Mouse (Mus musculus) cerebellum, adult 2 months (tissue): ENCODE results near the gene Ahnak. TPM values are rescaled to one million over a fixed set of nuclear protein-coding genes. Genes with fewer than 3 reads are reported as not detected.
"Not testable (repeated sequence)": the region's sequence is repeated elsewhere in the genome, so short reads cannot be mapped to it uniquely, and the experiment has no call there.

Experiments used
- DNase-seq, 2 experiments: peaks; one replicate each; pipeline ENCODE4 v3.0.0; 2021
- H3K27ac ChIP-seq: fragments of 200-500 bp; 2 replicates; pipeline ENCODE4 v1.5.1; 2012; ENCODE audit warnings: low read length, control low read depth, inconsistent platforms; ENCODE audit not compliant: insufficient read depth
- H3K27me3 ChIP-seq: fragments of 200-500 bp; 2 replicates; pipeline ENCODE4 v1.6.1; 2012; ENCODE audit warnings: inconsistent platforms, mild to moderate bottlenecking, low read length, moderate library complexity; ENCODE audit not compliant: control insufficient read depth, insufficient read depth
- H3K4me1 ChIP-seq: fragments of 200-500 bp; 2 replicates; pipeline ENCODE4 v1.6.1; 2011; ENCODE audit warnings: low read length; ENCODE audit not compliant: control insufficient read depth, insufficient read depth
- H3K4me3 ChIP-seq: fragments of 200-500 bp; replicated peaks from 2 replicates; pipeline ENCODE3; 2011; ENCODE audit warnings: mild to moderate bottlenecking, low read depth, low read length, control low read depth; ENCODE audit not compliant: insufficient read depth
- CTCF ChIP-seq: fragments of 200-500 bp; IDR thresholded peaks from 2 replicates; pipeline ENCODE4 v1.5.1; 2011; ENCODE audit warnings: low read depth, mild to moderate bottlenecking, control low read depth, low read length, moderate library complexity, borderline replicate concordance; ENCODE audit not compliant: insufficient read depth
- POLR2A ChIP-seq: fragments of 200-500 bp; IDR thresholded peaks from 2 replicates; pipeline ENCODE4 v1.6.1; 2011; ENCODE audit warnings: low read length, control low read depth, borderline replicate concordance; ENCODE audit not compliant: insufficient read depth
- WGBS: fragments of 180-500 bp; shearing (Covaris S2); methylation state at CpG from one replicate; pipeline ENCODE4 v1.1.7; 2018; 5-methylcytosine and 5-hydroxymethylcytosine counted together
- polyA plus RNA-seq: library from polyadenylated mRNA; depleted of rRNA; stranded (reverse); fragments of >200 nt; gene quantifications from 2 replicates; pipeline ENCODE4 v1.2.3, GENCODE M21; 2012

Gene Ahnak
- polyA plus RNA-seq, 1 experiment: 5.8 TPM

DNA sequence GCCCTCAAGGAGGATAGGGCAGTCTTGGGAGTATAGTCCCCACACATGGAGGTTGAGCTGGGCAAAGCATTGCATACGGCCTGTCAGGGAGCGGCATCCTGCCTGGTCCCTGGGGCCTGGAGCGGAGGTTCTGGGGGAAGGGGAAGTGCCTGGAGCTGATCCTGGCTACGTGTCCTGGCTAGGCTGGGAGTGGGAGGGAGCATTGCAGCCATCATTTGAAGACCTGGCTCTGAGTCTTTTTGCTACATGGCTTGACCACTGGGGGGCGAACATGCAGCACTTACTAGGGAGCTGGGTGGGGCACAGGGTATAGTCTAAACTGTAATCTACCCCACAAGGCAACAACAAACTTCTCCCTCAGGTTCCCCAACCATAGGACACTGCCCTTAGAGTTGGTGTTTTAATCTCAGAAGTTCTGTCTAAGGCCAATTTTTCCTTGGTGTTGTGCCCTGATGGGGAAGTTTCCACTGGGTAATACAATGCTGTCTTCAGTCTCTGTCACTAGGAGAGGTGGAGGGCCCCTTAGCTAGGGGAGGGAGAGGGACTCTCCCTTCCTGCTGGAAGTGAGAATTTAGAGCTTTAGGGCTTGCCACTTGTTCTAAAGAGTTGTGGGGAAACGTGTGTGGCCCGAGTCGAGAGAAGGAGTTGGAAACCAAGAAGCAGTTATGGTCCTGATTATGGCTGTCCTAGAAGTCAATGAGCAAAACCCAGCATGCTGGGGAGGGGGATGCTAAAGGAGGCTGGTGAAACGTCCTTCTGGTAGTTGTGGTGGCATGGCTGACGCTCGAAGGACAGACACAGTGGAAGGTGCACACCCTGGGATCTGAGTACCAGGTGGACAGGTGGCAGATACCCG, 3.9 kb downstream of the Ahnak start:
- Histone ChIP-seq H3K27me3 (no peaks in the 10 kb centered on the region), H3K27ac (no peak overlapping the region), H3K4me1 (no peaks in the 10 kb centered on the region), H3K4me3 (no peak overlapping the region)
- peak; percentile 45 to 58 for DNase-seq
- WGBS: 34% methylated on average over 12 of the region's 12 CpGs
- TF ChIP-seq POLR2A (no peak), CTCF (peak; percentile 67)

DNA sequence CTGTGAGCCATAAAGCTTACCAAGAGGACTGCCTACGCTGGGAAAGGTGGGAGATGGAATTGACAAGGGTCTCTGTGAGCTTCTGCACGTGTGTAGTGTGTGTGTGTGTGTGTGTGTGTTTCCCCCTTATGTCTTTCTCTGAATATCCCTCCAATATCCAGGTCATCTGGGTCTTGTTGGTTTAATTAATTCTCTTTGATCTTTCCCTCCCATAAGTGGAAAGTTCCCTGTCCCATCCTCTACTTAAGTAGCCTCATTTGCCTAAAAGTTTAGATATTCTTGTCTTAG, 4.5 kb downstream of the Ahnak start:
- Histone ChIP-seq H3K4me1 (no peaks in the 10 kb centered on the region), H3K27me3 (no peaks in the 10 kb centered on the region), H3K27ac (no peak overlapping the region), H3K4me3 (no peak overlapping the region)
- no peak for DNase-seq
- WGBS: 51% methylated on average over 2 of the region's 2 CpGs
- TF ChIP-seq POLR2A (no peak), CTCF (no peak)

DNA sequence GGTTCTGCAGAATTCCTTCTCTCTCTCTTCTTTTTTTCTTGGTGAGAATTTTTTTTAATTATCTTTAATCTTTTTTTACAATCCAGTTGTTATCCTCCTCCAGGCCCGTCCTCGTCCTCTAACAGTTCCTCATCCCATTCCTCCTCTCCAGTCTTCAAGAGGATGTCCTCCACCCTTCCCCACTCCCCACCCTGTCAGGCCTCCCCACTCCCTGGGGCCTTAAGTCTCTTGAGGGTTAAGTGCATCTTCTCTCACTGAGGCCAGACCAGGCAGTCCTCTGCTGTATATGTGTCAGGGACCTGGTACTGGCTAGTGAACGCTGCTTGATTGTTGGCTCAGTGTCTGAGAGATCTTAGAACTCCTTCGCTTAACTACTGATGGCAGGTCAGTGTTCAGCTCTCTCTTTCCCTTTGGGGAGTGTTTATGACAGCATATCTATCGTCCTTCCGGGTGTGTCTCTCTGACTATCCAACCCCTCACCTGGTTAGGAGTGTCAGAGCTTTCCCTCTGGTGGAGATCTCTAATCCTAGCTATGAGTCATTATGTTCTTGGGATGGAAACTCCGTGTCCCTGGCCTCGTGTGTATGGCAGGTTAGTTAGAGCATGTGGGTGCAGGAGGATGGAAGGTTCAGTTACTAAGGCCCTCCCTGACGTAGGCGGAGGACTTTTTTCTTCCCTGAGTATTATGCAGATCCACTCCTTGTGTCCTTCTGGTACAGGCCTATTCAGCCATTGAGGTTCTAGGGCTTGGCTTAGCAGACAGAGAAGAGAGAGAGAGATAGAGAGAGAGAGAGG, 5.9 kb downstream of the Ahnak start:
- no peak for TF ChIP-seq POLR2A
- TF ChIP-seq CTCF: no peak
- Histone ChIP-seq H3K27me3 (no peaks in the 10 kb centered on the region), H3K4me3 (no peak overlapping the region), H3K27ac (no peak overlapping the region), H3K4me1 (no peaks in the 10 kb centered on the region)
- DNase-seq: no peak
- WGBS: 85% methylated on average over 10 of the region's 10 CpGs

DNA sequence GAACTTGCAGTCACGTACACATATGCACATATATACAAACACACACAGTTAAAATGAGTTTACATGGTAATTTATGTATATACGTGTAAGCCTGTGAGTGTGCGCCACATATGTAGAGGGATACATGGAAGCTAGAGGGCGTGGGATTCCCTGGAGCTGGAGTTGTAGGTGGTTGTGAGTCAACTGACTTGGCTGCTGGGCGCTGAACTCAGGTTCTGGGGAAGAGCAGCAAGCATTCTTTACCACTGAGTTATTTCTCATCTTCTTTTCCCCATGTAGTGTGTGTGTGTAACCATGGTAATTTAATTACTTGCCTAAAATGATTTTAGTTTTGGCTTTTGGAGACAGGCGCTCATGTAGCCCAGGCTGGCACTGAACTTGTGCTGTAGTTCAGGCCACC, 7.5 kb downstream of the Ahnak start:
- TF ChIP-seq POLR2A (no peak), CTCF (no peak)
- H3K4me1 ChIP-seq: no peaks in the 10 kb centered on the region
- WGBS: 94% methylated on average over 6 of the region's 6 CpGs
- H3K4me3 ChIP-seq: no peak overlapping the region
- H3K27me3 ChIP-seq: no peaks in the 10 kb centered on the region
- DNase-seq: no peak
- no peak overlapping the region for H3K27ac ChIP-seq

DNA sequence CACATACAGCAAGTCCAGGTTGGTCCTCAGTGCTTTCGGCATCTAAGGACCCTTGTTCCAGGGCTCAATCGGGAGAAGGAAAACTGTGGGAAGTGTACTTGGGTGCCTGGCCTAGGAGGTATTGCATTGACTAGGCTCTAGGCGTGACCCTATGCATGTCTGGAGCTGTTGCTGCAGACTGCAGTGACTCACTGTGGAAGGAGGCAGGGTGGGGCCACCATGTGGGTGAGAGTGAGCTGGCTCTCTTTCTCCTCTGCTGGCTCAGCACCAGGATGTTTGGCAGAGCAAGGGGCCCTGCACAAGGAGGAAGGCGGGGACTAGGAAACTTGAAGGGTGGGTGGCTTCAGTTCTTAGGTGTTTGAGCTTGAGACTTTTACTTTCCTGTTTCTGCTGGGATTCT, 8.5 kb downstream of the Ahnak start:
- Histone ChIP-seq H3K4me1 (no peaks in the 10 kb centered on the region), H3K27me3 (no peaks in the 10 kb centered on the region), H3K4me3 (no peak overlapping the region), H3K27ac (no peak overlapping the region)
- TF ChIP-seq POLR2A: no peak
- no peak for TF ChIP-seq CTCF
- no peak for DNase-seq
- 26% methylated on average over 4 of the region's 4 CpGs for WGBS

DNA sequence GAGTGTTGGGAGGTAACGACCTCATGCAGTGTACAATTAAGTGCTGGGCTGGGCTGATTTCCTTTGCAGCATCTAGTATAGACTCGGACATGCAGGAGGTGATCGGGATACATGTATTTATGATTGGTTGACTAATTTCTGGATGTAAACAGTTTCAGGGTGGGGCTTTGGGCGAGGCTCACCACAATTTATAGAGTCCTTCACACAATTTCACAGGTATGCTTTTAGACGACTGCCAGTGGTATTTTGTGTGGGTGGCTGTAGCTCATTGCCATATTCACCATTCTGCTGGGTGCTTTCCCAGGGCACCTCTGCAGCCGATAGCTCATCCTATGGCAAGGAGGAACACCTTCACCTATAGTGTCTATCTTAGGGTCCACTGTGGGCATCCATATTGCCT, 9.5 kb downstream of the Ahnak start:
- H3K4me1 ChIP-seq: no peaks in the 10 kb centered on the region
- TF ChIP-seq CTCF (no peak), POLR2A (no peak)
- H3K4me3 ChIP-seq: no peak overlapping the region
- WGBS: 83% methylated on average over 6 of the region's 6 CpGs
- no peak overlapping the region for H3K27ac ChIP-seq
- no peaks in the 10 kb centered on the region for H3K27me3 ChIP-seq
- no peak for DNase-seq

DNA sequence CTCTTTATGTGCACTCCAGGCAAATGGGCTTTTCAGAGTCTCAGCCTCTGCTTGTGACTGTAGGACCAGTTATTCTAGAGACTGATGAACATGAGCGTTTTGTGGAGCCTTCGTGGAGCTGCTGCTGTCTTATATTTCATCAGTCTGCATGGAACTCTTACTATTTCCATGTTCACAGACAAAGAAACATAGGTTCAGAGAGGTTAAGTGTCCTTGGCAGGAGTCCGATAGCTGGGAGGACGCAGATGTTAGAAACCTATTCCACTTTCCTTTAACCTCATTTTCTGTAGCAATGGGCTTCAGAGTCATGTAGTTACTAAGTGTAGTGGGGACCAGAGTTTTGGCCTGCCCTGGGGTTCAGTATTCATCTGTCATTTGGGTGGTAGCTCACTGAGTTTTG, 10.1 kb downstream of the Ahnak start:
- H3K4me1 ChIP-seq: no peaks in the 10 kb centered on the region
- TF ChIP-seq POLR2A: no peak
- TF ChIP-seq CTCF: no peak
- no peak overlapping the region for H3K27ac ChIP-seq
- H3K4me3 ChIP-seq: no peak overlapping the region
- DNase-seq: no peak
- no peaks in the 10 kb centered on the region for H3K27me3 ChIP-seq
- 87% methylated on average over 4 of the region's 4 CpGs for WGBS

DNA sequence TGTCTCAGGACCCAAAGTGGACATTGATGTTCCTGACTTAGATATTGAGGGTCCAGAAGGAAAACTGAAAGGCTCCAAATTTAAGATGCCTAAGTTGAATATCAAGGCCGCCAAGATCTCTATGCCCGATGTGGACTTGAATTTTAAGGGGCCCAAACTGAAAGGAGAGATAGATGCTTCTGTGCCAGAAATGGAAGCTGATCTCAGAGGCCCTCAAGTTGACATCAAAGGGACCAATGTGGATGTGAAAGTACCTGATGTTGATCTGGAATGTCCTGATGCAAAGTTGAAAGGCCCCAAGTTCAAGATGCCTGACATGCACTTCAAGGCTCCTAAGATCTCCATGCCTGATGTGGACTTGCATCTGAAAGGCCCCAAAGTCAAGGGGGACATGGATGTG, 17.8 kb downstream of the Ahnak start:
- H3K4me1 ChIP-seq, DNase-seq, H3K27ac ChIP-seq, H3K4me3 ChIP-seq, H3K27me3 ChIP-seq: not testable (repeated sequence)
- 93% methylated on average over 2 of the region's 2 CpGs for WGBS
